ENCODE assay signal across 11 mouse cellular contexts in the genomic region with DNA sequence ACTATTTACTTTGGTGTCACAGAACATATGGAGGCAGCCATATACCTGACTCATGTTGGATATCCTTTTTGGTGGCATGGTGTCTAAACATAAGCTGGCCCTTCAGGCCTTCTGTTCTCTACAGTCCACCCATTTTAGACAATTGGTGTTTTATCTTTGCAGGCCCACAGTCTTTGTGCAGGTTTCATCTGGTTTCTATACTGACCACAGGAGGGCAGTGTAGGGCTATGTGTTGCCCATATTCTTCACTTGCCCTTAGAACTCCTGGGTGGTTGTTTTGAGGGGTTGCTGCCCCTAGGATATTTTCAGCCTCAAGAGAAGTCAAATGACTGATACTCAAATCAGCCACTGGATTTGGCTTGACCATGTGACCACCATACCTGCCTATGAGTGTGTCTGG. TPM values are rescaled to one million over a fixed set of nuclear protein-coding genes. Genes with fewer than 3 reads are reported as not detected.
DNase-seq lines count a peak whose midpoint lies in the region; ATAC-seq and TF ChIP-seq lines count a peak whose summit lies in the region.
"Had no signal": no experiment of that assay in that cellular context is flagged by ENCODE, and none has a peak within 500 bp of the region (broad histone marks: within the 10 kb centered on the region; RNA-seq: fewer than 3 reads in every experiment).

No protein-coding gene starts in this region.

- peak; percentile 59 for DNase-seq in CD4-positive, CD25-positive, alpha-beta regulatory T cell, adult 2 months (ENCODE audit: low read depth, low spot score)
- DNase-seq in liver, embryonic 14.5 days (ENCODE audit: low read depth in 3 of 3, low spot score in 3 of 3), result no peak
- peak; percentile 29 for DNase-seq in ZHBTc4 (ENCODE audit: low read depth, low spot score)
- DNase-seq in adrenal gland, postnatal 14 days, result no peak
- DNase-seq in urinary bladder, postnatal 36 days (ENCODE audit: low spot score in 2 of 2), result no peak

- H3K27ac ChIP-seq in liver, embryonic 14.5 days, result no peak overlapping the region
- no peak overlapping the region for H3K27ac ChIP-seq in liver, embryonic 12.5 days
- H3K27ac ChIP-seq in midbrain, embryonic 13.5 days, result no peak overlapping the region

- no peaks in the 10 kb centered on the region for H3K36me3 ChIP-seq in liver, embryonic 14.5 days (replicated peaks; ENCODE audit: control insufficient read depth, insufficient read depth, low read depth)
- H3K36me3 ChIP-seq in liver, embryonic 12.5 days, result no peaks in the 10 kb centered on the region
- H3K36me3 ChIP-seq in midbrain, embryonic 13.5 days, result no peaks in the 10 kb centered on the region

- H3K9ac ChIP-seq in liver, embryonic 14.5 days (replicated peaks), result no peak overlapping the region
- no peak overlapping the region for H3K9ac ChIP-seq in liver, embryonic 12.5 days
- no peak overlapping the region for H3K9ac ChIP-seq in midbrain, embryonic 13.5 days (replicated peaks)

- no peak overlapping the region for H3K4me2 ChIP-seq in liver, embryonic 14.5 days (ENCODE audit: low read depth)
- H3K4me2 ChIP-seq in liver, embryonic 12.5 days, result no peak overlapping the region
- no peak overlapping the region for H3K4me2 ChIP-seq in midbrain, embryonic 13.5 days (replicated peaks)

- TF ChIP-seq CTCF in liver, embryonic 14.5 days (IDR thresholded peaks at IDR 0.05; ENCODE audit: low read depth), result peak; percentile 58

- H3K4me1 ChIP-seq in liver, embryonic 14.5 days (replicated peaks; ENCODE audit: control insufficient read depth in 2 of 2, insufficient read depth in 2 of 2, low read length in 1 of 2), result no peaks in the 10 kb centered on the region
- no peaks in the 10 kb centered on the region for H3K4me1 ChIP-seq in liver, embryonic 12.5 days
- no peaks in the 10 kb centered on the region for H3K4me1 ChIP-seq in midbrain, embryonic 13.5 days (replicated peaks)

- no peak for ATAC-seq in CD4-positive, CD25-positive, alpha-beta regulatory T cell, adult 4 months
- no peak for ATAC-seq in liver, embryonic 14.5 days (ENCODE audit: insufficient read depth)
- no peak for ATAC-seq in liver, embryonic 12.5 days
- 0 out of 2 replicates have a peak, but pooled peaks have one; percentile 24 for ATAC-seq in midbrain, embryonic 13.5 days

- H3K27me3 ChIP-seq in liver, embryonic 14.5 days (ENCODE audit: control insufficient read depth, insufficient read depth, low read length), result no peaks in the 10 kb centered on the region
- no peaks in the 10 kb centered on the region for H3K27me3 ChIP-seq in liver, embryonic 12.5 days (replicated peaks)
- H3K27me3 ChIP-seq in midbrain, embryonic 13.5 days, result no peaks in the 10 kb centered on the region

- no peak overlapping the region for H3K4me3 ChIP-seq in liver, embryonic 14.5 days (ENCODE audit: insufficient read depth in 1 of 2, low read depth in 2 of 2, low read length in 2 of 2)
- no peak overlapping the region for H3K4me3 ChIP-seq in liver, embryonic 12.5 days
- H3K4me3 ChIP-seq in midbrain, embryonic 13.5 days (replicated peaks), result no peak overlapping the region

- no peaks in the 10 kb centered on the region for H3K9me3 ChIP-seq in liver, embryonic 14.5 days (ENCODE audit: control insufficient read depth, low read length)
- H3K9me3 ChIP-seq in liver, embryonic 12.5 days (replicated peaks), result no peaks in the 10 kb centered on the region
- H3K9me3 ChIP-seq in midbrain, embryonic 13.5 days, result no peaks in the 10 kb centered on the region

- no peak for TF ChIP-seq EP300 in liver, embryonic 14.5 days (IDR thresholded peaks at IDR 0.05; ENCODE audit: low read depth)

RNA-seq across cellular contexts. Expression of a gene that starts 5.3 kb away (rescaled TPM):
- not detected for polyA plus RNA-seq in CD4-positive, CD25-positive, alpha-beta regulatory T cell, adult 4 months (2017; shearing (Covaris generic))
- not detected in 2 replicates for polyA plus RNA-seq in liver, embryonic 14.5 days (2012; rRNA removed)
- not detected in 2 replicates for polyA plus RNA-seq in liver, embryonic 14.5 days (2014; fragmentation: Nextera tagmentation; extraction: Ambion mirVana)
- not detected in 2 replicates for polyA plus RNA-seq in liver, embryonic 12.5 days (2016; fragmentation: Nextera tagmentation; extraction: Ambion mirVana)
- not detected in 2 replicates for polyA plus RNA-seq in midbrain, embryonic 13.5 days (2015; fragmentation: Nextera tagmentation; extraction: Ambion mirVana)
- not detected in 2 replicates for total RNA-seq in adrenal gland, postnatal 14 days (2021)
- total RNA-seq: layer of hippocampus, postnatal 25 days had no signal
- polyA plus RNA-seq: heart, embryonic 14.5 days; lung, embryonic 16.5 days had no signal

RNA-seq across cellular contexts. Expression of a gene that starts 10.8 kb away (rescaled TPM):
- polyA plus RNA-seq in CD4-positive, CD25-positive, alpha-beta regulatory T cell, adult 4 months (2017; shearing (Covaris generic)), result 10 to 100 TPM; 74.9 to 92.2 TPM
- polyA plus RNA-seq in liver, embryonic 14.5 days (2012; rRNA removed), result 13.0 and 20.6 TPM in 2 replicates
- polyA plus RNA-seq in liver, embryonic 14.5 days (2014; fragmentation: Nextera tagmentation; extraction: Ambion mirVana), result 22.5 TPM in 2 replicates
- polyA plus RNA-seq in liver, embryonic 12.5 days (2016; fragmentation: Nextera tagmentation; extraction: Ambion mirVana), result 36.4 and 37.2 TPM in 2 replicates
- 254 and 268 TPM in 2 replicates for polyA plus RNA-seq in midbrain, embryonic 13.5 days (2015; fragmentation: Nextera tagmentation; extraction: Ambion mirVana)
- total RNA-seq in adrenal gland, postnatal 14 days (2021), result 35.5 and 44.4 TPM in 2 replicates

Comparison
In these comparisons a context has a peak if more than half of its experiments do, and no peak if none do; other contexts are left out.
1. DNase-seq: peak in CD4-positive, CD25-positive, alpha-beta regulatory T cell, adult 2 months (single experiment) and ZHBTc4 (single experiment); none in liver, embryonic 14.5 days (0 of 3), adrenal gland, postnatal 14 days (single experiment) and urinary bladder, postnatal 36 days (0 of 2).